In genomic region chr9:60458468-60458962, GRCm38 (mm10) we compare ENCODE assay signal across 8 mouse cellular contexts.
DNase-seq lines count a peak whose midpoint lies in the region; ATAC-seq lines count a peak whose summit lies in the region.

No protein-coding gene starts in this region.

- no peaks in the 10 kb centered on the region for H3K36me3 ChIP-seq in lung, embryonic 15.5 days
- no peaks in the 10 kb centered on the region for H3K36me3 ChIP-seq in kidney, embryonic 16.5 days (ENCODE audit: insufficient read depth, low read length)

- H3K4me1 ChIP-seq in lung, embryonic 15.5 days = peaks cover 35% of the 10 kb centered on the region
- H3K4me1 ChIP-seq in kidney, embryonic 16.5 days (ENCODE audit: insufficient read depth, low read length) = peaks cover 21% of the 10 kb centered on the region

- no peak overlapping the region for H3K4me3 ChIP-seq in lung, embryonic 15.5 days
- peak overlapping the region; percentile 8 for H3K4me3 ChIP-seq in kidney, embryonic 16.5 days (ENCODE audit: low read length)

- peak overlapping the region; percentile 35 for H3K27ac ChIP-seq in lung, embryonic 15.5 days
- H3K27ac ChIP-seq in kidney, embryonic 16.5 days (ENCODE audit: low read length) = peak overlapping the region; percentile 77

- 0 out of 2 replicates have a peak, but pooled peaks have one; percentile 32 for ATAC-seq in cerebellum, adult (ENCODE audit: insufficient number of reproducible peaks, low FRiP score, low TSS enrichment)
- ATAC-seq in lung, embryonic 15.5 days (ENCODE audit: borderline replicate concordance, extremely low read depth, low FRiP score, low TSS enrichment) = no peak
- peak; percentile 80 for ATAC-seq in kidney, embryonic 16.5 days (ENCODE audit: low FRiP score, low TSS enrichment)

- 45% methylated on average over 14 of the region's 14 CpGs for WGBS in lung, embryonic 15.5 days
- WGBS in kidney, embryonic 16.5 days = 12% methylated on average over 14 of the region's 14 CpGs

- peak overlapping the region; percentile 38 for H3K4me2 ChIP-seq in lung, embryonic 15.5 days
- H3K4me2 ChIP-seq in kidney, embryonic 16.5 days (replicated peaks; ENCODE audit: low read depth, low read length) = peak overlapping the region; percentile 35

- no peaks in the 10 kb centered on the region for H3K9me3 ChIP-seq in lung, embryonic 15.5 days
- H3K9me3 ChIP-seq in kidney, embryonic 16.5 days (ENCODE audit: low read length) = 0 out of 2 replicates have a peak, but pooled peaks cover 3% of the 10 kb centered on the region

- no peak for DNase-seq in cerebellum, adult 8-10 months
- DNase-seq in lung, postnatal 36 days = no peak
- peak; percentile 80 for DNase-seq in retina, embryonic 14.5 days (ENCODE audit: low spot score)
- no peak for DNase-seq in thymus, postnatal 36 days
- DNase-seq in urinary bladder, postnatal 36 days (ENCODE audit: low spot score in 2 of 2) = no peak

- H3K27me3 ChIP-seq in lung, embryonic 15.5 days = no peaks in the 10 kb centered on the region
- H3K27me3 ChIP-seq in kidney, embryonic 16.5 days (ENCODE audit: insufficient read depth, low read length) = no peaks in the 10 kb centered on the region

- H3K9ac ChIP-seq in lung, embryonic 15.5 days = no peak overlapping the region
- H3K9ac ChIP-seq in kidney, embryonic 16.5 days (replicated peaks; ENCODE audit: low read length) = 0 out of 2 replicates have a peak overlapping the region, but pooled peaks have one; percentile 9
